Mouse (Mus musculus) MEL (cell line): Measurements from ENCODE around the gene C2cd4a. TPM values are rescaled to one million over a fixed set of nuclear protein-coding genes. Genes with fewer than 3 reads are reported as not detected.

ENCODE experiments used
- DNase-seq: peaks from one replicate; pipeline ENCODE4 v3.0.0; 2011; ENCODE audit warnings: low read depth, low spot score
- H3K27ac ChIP-seq: 2 replicates; pipeline ENCODE4 v1.5.1; 2012; ENCODE audit warnings: low read depth, mild to moderate bottlenecking, control low read depth, low read length, moderate library complexity; ENCODE audit not compliant: control insufficient read depth
- H3K27me3 ChIP-seq, 2 experiments: fragments of 150-350 bp in 1 of 2; sonication (generic) in 1 of 2; 2 replicates each; pipeline ENCODE4 v1.6.1; 2012; ENCODE audit warnings: low read length in 2 of 2, mild to moderate bottlenecking in 2 of 2, improper control_type of control experiment in 1 of 2, moderate library complexity in 1 of 2; ENCODE audit not compliant: insufficient read depth in 2 of 2, control insufficient read depth in 1 of 2
- H3K36me3 ChIP-seq, 2 experiments: 2 replicates each; pipeline ENCODE4 v1.6.1; 2012 to 2014; ENCODE audit warnings: low read length in 2 of 2, improper control_type of control experiment in 1 of 2, inconsistent platforms in 1 of 2, mild to moderate bottlenecking in 1 of 2; ENCODE audit not compliant: insufficient read depth in 2 of 2, control insufficient read depth in 1 of 2
- H3K4me1 ChIP-seq, 2 experiments: fragments of 150-350 bp in 1 of 2; sonication (generic) in 1 of 2; 2 replicates each; pipeline ENCODE4 v1.6.1; 2012; ENCODE audit warnings: low read length in 2 of 2, improper control_type of control experiment in 1 of 2, mild to moderate bottlenecking in 1 of 2; ENCODE audit not compliant: insufficient read depth in 2 of 2, control insufficient read depth in 1 of 2
- H3K4me3 ChIP-seq, 2 experiments: fragments of 150-350 bp in 1 of 2; sonication (generic) in 1 of 2; 2 replicates each; pipeline ENCODE4 v1.5.1; 2012; ENCODE audit warnings: low read depth in 2 of 2, low read length in 2 of 2, mild to moderate bottlenecking in 2 of 2, moderate library complexity in 2 of 2, control low read depth in 1 of 2, improper control_type of control experiment in 1 of 2; ENCODE audit not compliant: control insufficient read depth in 1 of 2, insufficient read depth in 1 of 2
- H3K79me2 ChIP-seq: 2 replicates; pipeline ENCODE4 v1.6.1; 2012; ENCODE audit warnings: mild to moderate bottlenecking, low read length, moderate library complexity; ENCODE audit not compliant: control insufficient read depth, poor library complexity, insufficient read depth
- H3K9ac ChIP-seq: 2 replicates; pipeline ENCODE4 v1.6.1; 2012; ENCODE audit warnings: low read depth, mild to moderate bottlenecking, control low read depth, low read length, moderate library complexity; ENCODE audit not compliant: control insufficient read depth, poor library complexity, severe bottlenecking
- H3K9me3 ChIP-seq: fragments of 150-350 bp; sonication (generic); replicated peaks from 2 replicates; pipeline ENCODE4 v1.6.1; 2012; ENCODE audit warnings: mild to moderate bottlenecking, low read length, improper control_type of control experiment, moderate library complexity; ENCODE audit not compliant: insufficient read depth
- BHLHE40 ChIP-seq: IDR thresholded peaks from 2 replicates; pipeline ENCODE4 v1.6.1; 2012; ENCODE audit warnings: low read depth, mild to moderate bottlenecking, inconsistent platforms, low read length, improper control_type of control experiment, borderline replicate concordance
- CHD1 ChIP-seq: IDR thresholded peaks from 2 replicates; pipeline ENCODE4 v1.6.1; 2012; ENCODE audit warnings: low read depth, mild to moderate bottlenecking, inconsistent platforms, low read length, improper control_type of control experiment
- CHD2 ChIP-seq: IDR thresholded peaks from 2 replicates; pipeline ENCODE4 v1.6.1; 2011; ENCODE audit warnings: low read length, improper control_type of control experiment
- E2F4 ChIP-seq: IDR thresholded peaks from 2 replicates; pipeline ENCODE4 v1.6.1; 2011; ENCODE audit warnings: low read depth, low read length, improper control_type of control experiment, borderline replicate concordance
- ETS1 ChIP-seq: IDR thresholded peaks from 2 replicates; pipeline ENCODE4 v1.6.1; 2012; ENCODE audit warnings: low read depth, mild to moderate bottlenecking, inconsistent platforms, low read length, improper control_type of control experiment, moderate library complexity
- GATA1 ChIP-seq: IDR thresholded peaks from 2 replicates; pipeline ENCODE4 v1.6.1; 2011; ENCODE audit warnings: low read depth, low read length, improper control_type of control experiment
- JUND ChIP-seq: IDR thresholded peaks from 2 replicates; pipeline ENCODE4 v1.6.1; 2011; ENCODE audit warnings: low read depth, mild to moderate bottlenecking, improper control_type of control experiment, low read length
- KAT2A ChIP-seq: conservative IDR thresholded peaks from 2 replicates; pipeline ENCODE4 v1.6.1; 2012; ENCODE audit warnings: low read depth, low read length, improper control_type of control experiment, inconsistent platforms
- MAX ChIP-seq: IDR thresholded peaks from 2 replicates; pipeline ENCODE4 v1.6.1; 2011; ENCODE audit warnings: low read length, improper control_type of control experiment
- MAZ ChIP-seq: IDR thresholded peaks from 2 replicates; pipeline ENCODE4 v1.6.1; 2012; ENCODE audit warnings: low read depth, mild to moderate bottlenecking, inconsistent platforms, low read length, improper control_type of control experiment
- MEF2A ChIP-seq: IDR thresholded peaks from 2 replicates; pipeline ENCODE4 v1.6.1; 2014; ENCODE audit warnings: low read depth, mild to moderate bottlenecking, inconsistent platforms, low read length, improper control_type of control experiment; ENCODE audit not compliant: poor library complexity, insufficient replicate concordance, severe bottlenecking; ENCODE audit errors: extremely low read depth
- NELFE ChIP-seq: IDR thresholded peaks from 2 replicates; pipeline ENCODE4 v1.6.1; 2011; ENCODE audit warnings: low read depth, low read length, improper control_type of control experiment
- NRF1 ChIP-seq: IDR thresholded peaks from 2 replicates; pipeline ENCODE4 v1.6.1; 2014; ENCODE audit warnings: low read depth, mild to moderate bottlenecking, inconsistent platforms, low read length, improper control_type of control experiment, moderate library complexity; ENCODE audit not compliant: poor library complexity, insufficient read depth, severe bottlenecking
- POLR2A ChIP-seq, 2 experiments: IDR thresholded peaks; 2 replicates each; pipeline ENCODE4 v1.6.1; 2011 to 2012; ENCODE audit warnings: low read length in 2 of 2, mild to moderate bottlenecking in 2 of 2, control low read depth in 1 of 2, improper control_type of control experiment in 1 of 2, low read depth in 1 of 2, moderate library complexity in 1 of 2; ENCODE audit not compliant: control insufficient read depth in 1 of 2, insufficient read depth in 1 of 2, poor library complexity in 1 of 2
- POLR2AphosphoS2 ChIP-seq: IDR thresholded peaks from 2 replicates; pipeline ENCODE4 v1.6.1; 2011; ENCODE audit warnings: low read length, improper control_type of control experiment
- RAD21 ChIP-seq: IDR thresholded peaks from 2 replicates; pipeline ENCODE4 v1.6.1; 2011; ENCODE audit warnings: mild to moderate bottlenecking, low read depth, low read length, improper control_type of control experiment
- SMC3 ChIP-seq: IDR thresholded peaks from 2 replicates; pipeline ENCODE4 v1.6.1; 2011; ENCODE audit warnings: low read depth, low read length, improper control_type of control experiment
- TAL1 ChIP-seq: IDR thresholded peaks from 2 replicates; pipeline ENCODE4 v1.6.1; 2012; ENCODE audit warnings: mild to moderate bottlenecking, inconsistent platforms, low read length, moderate library complexity, mixed read lengths
- TBP ChIP-seq: IDR thresholded peaks from 2 replicates; pipeline ENCODE4 v1.8.0; 2011; ENCODE audit warnings: low read depth, low read length, improper control_type of control experiment
- TCF12 ChIP-seq: IDR thresholded peaks from 2 replicates; pipeline ENCODE4 v1.6.1; 2014; ENCODE audit warnings: low read depth, mild to moderate bottlenecking, inconsistent platforms, low read length, improper control_type of control experiment, moderate library complexity
- UBTF ChIP-seq: IDR thresholded peaks from 2 replicates; pipeline ENCODE4 v1.6.1; 2012; ENCODE audit warnings: low read depth, mild to moderate bottlenecking, inconsistent platforms, low read length, improper control_type of control experiment, moderate library complexity, borderline replicate concordance; ENCODE audit not compliant: insufficient read depth
- USF1 ChIP-seq: IDR thresholded peaks from 2 replicates; pipeline ENCODE4 v1.6.1; 2014; ENCODE audit warnings: low read depth, mild to moderate bottlenecking, inconsistent platforms, low read length, improper control_type of control experiment, moderate library complexity
- ZKSCAN1 ChIP-seq: IDR thresholded peaks from 2 replicates; pipeline ENCODE4 v1.6.1; 2012; ENCODE audit warnings: low read depth, mild to moderate bottlenecking, inconsistent platforms, low read length, improper control_type of control experiment, moderate library complexity
- ZMIZ1 ChIP-seq: IDR thresholded peaks from 2 replicates; pipeline ENCODE4 v1.6.1; 2012; ENCODE audit warnings: low read depth, mild to moderate bottlenecking, inconsistent platforms, low read length, improper control_type of control experiment, moderate library complexity
- polyA plus RNA-seq, 2 experiments: library from polyadenylated mRNA; stranded (reverse) in 1 of 2; unstranded in 1 of 2; fragments of >175 nt in 1 of 2; fragments of >200 nt in 1 of 2; gene quantifications; 2 replicates each; pipeline versions ENCODE4 v1.2.1 to v1.2.4; 2012; ENCODE audit warnings: low replicate concordance in 2 of 2, low read depth in 1 of 2; ENCODE audit not compliant: insufficient read length in 2 of 2, insufficient read depth in 1 of 2, missing spikeins in 1 of 2
- total RNA-seq: library from RNA; depleted of rRNA; stranded (reverse); fragments of 300-350 nt; gene quantifications from 2 replicates; pipeline ENCODE4 v1.2.3, GENCODE M21; 2012

Gene C2cd4a
- total and polyA plus RNA-seq, 3 experiments = not detected

DNA sequence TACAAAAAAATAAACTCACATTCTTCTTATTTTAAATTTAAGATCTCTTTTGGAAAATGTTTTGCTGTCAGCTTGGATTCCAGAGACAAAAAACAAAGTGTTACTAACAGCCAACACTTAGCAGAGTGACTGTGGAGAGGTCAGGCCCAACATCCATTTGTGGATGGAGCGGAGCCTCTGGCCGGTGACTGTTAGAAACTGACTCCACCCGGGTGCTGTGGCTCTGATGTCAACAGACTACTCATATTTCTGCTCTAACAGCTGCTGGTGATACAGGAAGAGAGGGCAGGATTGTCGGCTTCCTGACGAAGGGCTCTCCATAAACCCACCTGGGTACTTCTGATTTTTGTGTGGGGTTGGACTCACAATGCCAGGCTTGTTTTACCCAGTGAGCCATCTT is 9.0 kb downstream of the C2cd4a start:
- Histone ChIP-seq H3K36me3 (no peaks in the 10 kb centered on the region), H3K79me2 (no peaks in the 10 kb centered on the region), H3K9ac (no peak overlapping the region), H3K4me3 (no peak overlapping the region), H3K27me3 (no peaks in the 10 kb centered on the region), H3K4me1 (no peaks in the 10 kb centered on the region), H3K9me3 (no peaks in the 10 kb centered on the region), H3K27ac (no peak overlapping the region)
- no peak for DNase-seq
- TF ChIP-seq KAT2A (no peak), MAX (no peak), RAD21 (no peak), MEF2A (no peak), USF1 (no peak), MAZ (no peak), GATA1 (no peak), NELFE (no peak), ZMIZ1 (no peak), SMC3 (no peak), BHLHE40 (no peak), ETS1 (no peak), TAL1 (no peak), TCF12 (no peak)

DNA sequence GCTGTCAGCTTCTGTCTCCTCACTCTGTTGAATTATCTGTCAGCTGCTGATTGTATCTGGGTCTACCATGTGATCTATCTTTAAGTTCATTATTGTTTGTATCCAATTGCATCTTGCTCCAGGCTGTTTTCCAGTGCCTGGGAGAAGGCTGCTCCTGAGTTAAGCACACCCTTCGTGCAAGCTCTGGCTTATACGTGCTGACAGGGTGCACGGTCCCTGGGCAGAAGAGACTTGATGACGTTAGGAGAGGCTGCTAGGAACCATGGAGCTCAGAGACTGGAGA is 13.5 kb downstream of the C2cd4a start:
- Histone ChIP-seq H3K27ac (no peak overlapping the region), H3K36me3 (no peaks in the 10 kb centered on the region), H3K4me1 (no peaks in the 10 kb centered on the region), H3K79me2 (no peaks in the 10 kb centered on the region), H3K9me3 (no peaks in the 10 kb centered on the region), H3K27me3 (no peaks in the 10 kb centered on the region), H3K4me3 (no peak overlapping the region), H3K9ac (no peak overlapping the region)
- no peak for TF ChIP-seq BHLHE40
- TF ChIP-seq SMC3 = no peak
- no peak for TF ChIP-seq UBTF
- no peak for TF ChIP-seq CHD1
- TF ChIP-seq TCF12 = no peak
- no peak for TF ChIP-seq CHD2
- TF ChIP-seq NRF1 = no peak
- TF ChIP-seq MAZ = no peak
- TF ChIP-seq POLR2A (IDR thresholded peaks at IDR 0.05; ENCODE audit: control insufficient read depth in 1 of 2, insufficient read depth in 1 of 2, low read depth in 1 of 2, low read length in 2 of 2, poor library complexity in 1 of 2) = no peak
- TF ChIP-seq JUND = no peak
- TF ChIP-seq MAX = no peak
- no peak for TF ChIP-seq POLR2AphosphoS2
- TF ChIP-seq ZKSCAN1 = no peak
- no peak for TF ChIP-seq USF1
- TF ChIP-seq E2F4 = no peak
- TF ChIP-seq TBP = no peak
- no peak for DNase-seq
